Mouse (Mus musculus) layer of hippocampus, adult 8-10 months (tissue): Measurements from ENCODE around the gene Gpkow. TPM values are rescaled to one million over a fixed set of nuclear protein-coding genes. Genes with fewer than 3 reads are reported as not detected.

Experiments used
- DNase-seq, 2 experiments: peaks; one replicate each; pipeline ENCODE4 v3.0.0; 2022; ENCODE audit warnings: low spot score in 2 of 2
- total RNA-seq, 4 experiments: library from RNA; stranded (reverse); gene quantifications; 2 replicates each; pipeline ENCODE4 v1.2.4; 2022

The Gpkow gene
- total RNA-seq, result 10 to 100 TPM; 33.2 to 39.4 (median 35.8) TPM

GRCm38 (mm10) chrX:7696954-7697381 lies at the start of gene Gpkow:
Gene Gpkow, plus strand, starts transcription at chrX:7697131.
- DNase-seq, result peak; percentile 77 to 85

GRCm38 (mm10) chrX:7648671-7649304 lies 48.1 kb upstream of the Gpkow start:
- DNase-seq, result peak; percentile 64 to 70

GRCm38 (mm10) chrX:7657221-7657639 lies 39.7 kb upstream of the Gpkow start, which contains the start of gene Prickle3:
Gene Prickle3, plus strand, starts transcription at chrX:7657260.
- DNase-seq, result no peak

- no peak for DNase-seq
Measured at GRCm38 (mm10) chrX:7658031-7658784, 38.7 kb upstream of the Gpkow start.

GRCm38 (mm10) chrX:7658785-7659589 lies 37.9 kb upstream of the Gpkow start:
- DNase-seq, result no peak

- no peak for DNase-seq
Measured at GRCm38 (mm10) chrX:7661086-7661485, 35.8 kb upstream of the Gpkow start.

- DNase-seq, result no peak
Measured at GRCm38 (mm10) chrX:7662936-7663335, 34.0 kb upstream of the Gpkow start.

GRCm38 (mm10) chrX:7664791-7665190 lies 32.1 kb upstream of the Gpkow start:
- DNase-seq, result no peak

GRCm38 (mm10) chrX:7665739-7666502 lies 31.0 kb upstream of the Gpkow start:
- DNase-seq, result no peak

- no peak for DNase-seq
Measured at GRCm38 (mm10) chrX:7670390-7670881, 26.5 kb upstream of the Gpkow start.

- DNase-seq, result no peak
Measured at GRCm38 (mm10) chrX:7670921-7671623, 25.9 kb upstream of the Gpkow start, which contains the start of gene Plp2. Gene Plp2, minus strand, starts transcription at chrX:7671390.

GRCm38 (mm10) chrX:7672739-7673138 lies 24.2 kb upstream of the Gpkow start:
- DNase-seq, result no peak

- DNase-seq, result no peak
Measured at GRCm38 (mm10) chrX:7673578-7674281, 23.2 kb upstream of the Gpkow start.

GRCm38 (mm10) chrX:7674284-7675000 lies 22.5 kb upstream of the Gpkow start:
- DNase-seq, result no peak

GRCm38 (mm10) chrX:7675001-7675380 lies 21.9 kb upstream of the Gpkow start:
- DNase-seq, result no peak

- no peak for DNase-seq
Measured at GRCm38 (mm10) chrX:7678986-7679385, 17.9 kb upstream of the Gpkow start.

- peak; percentile 56 to 84 for DNase-seq
Measured at GRCm38 (mm10) chrX:7679405-7680056, 17.4 kb upstream of the Gpkow start.

- DNase-seq, result no peak
Measured at GRCm38 (mm10) chrX:7680057-7680412, 16.9 kb upstream of the Gpkow start.

GRCm38 (mm10) chrX:7680864-7681263 lies 16.1 kb upstream of the Gpkow start, which contains the start of gene Magix:
Gene Magix, minus strand, starts transcription at chrX:7681251.
- no peak for DNase-seq
